Mouse (Mus musculus): ENCODE data around the gene Usp12.

DNA sequence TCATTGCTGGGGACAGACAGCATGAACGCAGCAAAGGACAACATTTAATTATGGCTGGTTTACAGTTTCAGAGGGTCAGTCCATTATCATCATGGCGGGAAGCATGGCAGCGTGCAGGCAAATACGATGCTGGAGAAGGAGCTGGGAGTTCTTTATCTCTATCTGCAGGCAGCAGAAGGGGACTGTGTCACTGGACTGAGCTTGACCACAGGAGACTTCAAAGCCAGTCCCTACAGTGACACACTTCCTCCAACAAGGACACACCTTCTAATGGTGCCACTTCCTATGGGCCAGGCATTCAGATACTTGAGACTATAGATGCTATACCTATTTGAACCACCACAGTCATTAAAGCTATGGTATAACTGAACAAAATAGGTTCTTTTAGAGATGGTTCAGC is 20.6 kb upstream of the Usp12 start:
- no peak for TF ChIP-seq EP300 (IDR thresholded peaks at IDR 0.05; ENCODE audit: low read depth in 1 of 2, low read length in 2 of 2)
- no peak for TF ChIP-seq NELFE (IDR thresholded peaks at IDR 0.05; ENCODE audit: low read depth, low read length)
- TF ChIP-seq CTCF (IDR thresholded peaks at IDR 0.05 in 2 of 3, conservative IDR thresholded peaks at IDR 0.05 in 1 of 3; ENCODE audit: control insufficient read depth in 1 of 3, insufficient read depth in 1 of 3, low read depth in 2 of 3, low read length in 3 of 3, poor library complexity in 1 of 3, severe bottlenecking in 1 of 3): no peak
- no peak for TF ChIP-seq POLR2A (IDR thresholded peaks at IDR 0.05; ENCODE audit: control insufficient read depth in 1 of 2, insufficient read depth in 1 of 2, low read depth in 1 of 2, low read length in 2 of 2, poor library complexity in 1 of 2)
